Mouse (Mus musculus): ENCODE data around the gene Eid1. TPM values are rescaled to one million over a fixed set of nuclear protein-coding genes. Genes with fewer than 3 reads are reported as not detected.

Gene Eid1
- polyA plus RNA-seq, 1 experiment from 2014 or later: 116 TPM

GRCm38 (mm10) chr2:125723086-125723407 is 50.2 kb downstream of the Eid1 start:
- Histone ChIP-seq H3K36me3 (no peaks in the 10 kb centered on the region), H3K27ac (no peak overlapping the region), H3K4me2 (peak overlapping the region; percentile 99), H3K9me3 (replicated peaks) (no peaks in the 10 kb centered on the region), H3K4me3 (replicated peaks) (peak overlapping the region; percentile 53), H3K4me1 (peaks cover 28% of the 10 kb centered on the region), H3K9ac (peak overlapping the region; percentile 37), H3K27me3 (peaks cover 53% of the 10 kb centered on the region)
- 4% methylated on average over 18 of the region's 18 CpGs for WGBS
- 0 out of 2 replicates have a peak, but pooled peaks have one; percentile 1 for ATAC-seq (replicated peaks; ENCODE audit: low FRiP score)

- ATAC-seq (replicated peaks; ENCODE audit: low FRiP score): peak; percentile 84
- Histone ChIP-seq H3K27me3 (peaks cover 58% of the 10 kb centered on the region), H3K36me3 (no peaks in the 10 kb centered on the region), H3K4me1 (peaks cover 28% of the 10 kb centered on the region), H3K4me2 (peak overlapping the region; percentile 99), H3K27ac (no peak overlapping the region), H3K9me3 (replicated peaks) (no peaks in the 10 kb centered on the region), H3K4me3 (replicated peaks) (peak overlapping the region; percentile 53), H3K9ac (peak overlapping the region; percentile 37)
- under 1% methylated on average over 34 of the region's 34 CpGs for WGBS
Observed at GRCm38 (mm10) chr2:125723408-125724085, 50.7 kb downstream of the Eid1 start.

GRCm38 (mm10) chr2:125724086-125724430 is 51.2 kb downstream of the Eid1 start, which contains the start of gene Shc4:
Shc4 (minus strand) TSS chr2:125724148.
- peak; percentile 65 for ATAC-seq (replicated peaks; ENCODE audit: low FRiP score)
- H3K27me3 ChIP-seq: peaks cover 60% of the 10 kb centered on the region
- peak within 1 kb of the TSS; percentile 53 for H3K4me3 ChIP-seq (replicated peaks)
- no peaks in the 10 kb centered on the region for H3K36me3 ChIP-seq
- H3K4me1 ChIP-seq: peaks cover 28% of the 10 kb centered on the region
- no peak within 1 kb of the TSS for H3K27ac ChIP-seq
- H3K4me2 ChIP-seq: peak within 1 kb of the TSS; percentile 99
- peak within 1 kb of the TSS; percentile 37 for H3K9ac ChIP-seq
- under 1% methylated on average over 15 of the region's 15 CpGs for WGBS
- H3K9me3 ChIP-seq (replicated peaks): no peaks in the 10 kb centered on the region

Other genes with a start within 250 kb of the Eid1 start
- 0.19 and 0.42 TPM in 2 replicates for gene Gm9913, start 168.0 kb upstream of the Eid1 start, polyA plus RNA-seq (2015; fragmentation: Nextera tagmentation; extraction: Ambion mirVana)
- 13.4 and 16.4 TPM in 2 replicates for gene Fbn1, start 165.1 kb upstream of the Eid1 start, polyA plus RNA-seq (2015; fragmentation: Nextera tagmentation; extraction: Ambion mirVana)
- 7.7 and 8.1 TPM in 2 replicates for gene Cep152, start 48.0 kb upstream of the Eid1 start, polyA plus RNA-seq (2015; fragmentation: Nextera tagmentation; extraction: Ambion mirVana)
- gene Shc4, start 51.1 kb downstream of the Eid1 start, polyA plus RNA-seq (2015; fragmentation: Nextera tagmentation; extraction: Ambion mirVana): 1.2 and 1.3 TPM in 2 replicates
- 19.0 and 19.6 TPM in 2 replicates for gene Secisbp2l, start 109.8 kb downstream of the Eid1 start, polyA plus RNA-seq (2015; fragmentation: Nextera tagmentation; extraction: Ambion mirVana)
- 57.8 and 61.2 TPM in 2 replicates for gene Galk2, start 186.0 kb downstream of the Eid1 start, polyA plus RNA-seq (2015; fragmentation: Nextera tagmentation; extraction: Ambion mirVana)
- 80.0 and 86.0 TPM in 2 replicates for gene Cops2, start 186.0 kb downstream of the Eid1 start, polyA plus RNA-seq (2015; fragmentation: Nextera tagmentation; extraction: Ambion mirVana)